Mouse (Mus musculus): ENCODE results near the gene Hlf.
A peak's percentile ranks its signal among the peaks of the same experiment; 100 is the strongest.

Hlf gene

GRCm38 (mm10) chr11:90370789-90371291 lies 19.9 kb downstream of the Hlf start:
- no peak for DNase-seq (ENCODE audit: low spot score)

- DNase-seq (ENCODE audit: low spot score), result no peak
Measured at GRCm38 (mm10) chr11:90370367-90370766, 20.3 kb downstream of the Hlf start.

- DNase-seq (ENCODE audit: low spot score), result peak; percentile 91
Measured at GRCm38 (mm10) chr11:90369605-90370004, 21.1 kb downstream of the Hlf start.

GRCm38 (mm10) chr11:90369115-90369514 lies 21.6 kb downstream of the Hlf start:
- DNase-seq (ENCODE audit: low spot score), result peak; percentile 35

GRCm38 (mm10) chr11:90367894-90368860 lies 22.5 kb downstream of the Hlf start:
- DNase-seq (ENCODE audit: low spot score), result no peak

- DNase-seq (ENCODE audit: low spot score), result no peak
Measured at GRCm38 (mm10) chr11:90364865-90365264, 25.8 kb downstream of the Hlf start.

- no peak for DNase-seq (ENCODE audit: low spot score)
Measured at GRCm38 (mm10) chr11:90363821-90364497, 26.7 kb downstream of the Hlf start.

- DNase-seq (ENCODE audit: low spot score), result peak; percentile 53
Measured at GRCm38 (mm10) chr11:90363406-90363805, 27.3 kb downstream of the Hlf start.

- DNase-seq (ENCODE audit: low spot score), result no peak
Measured at GRCm38 (mm10) chr11:90360536-90360935, 30.2 kb downstream of the Hlf start.

- DNase-seq (ENCODE audit: low spot score), result peak; percentile 51
Measured at GRCm38 (mm10) chr11:90358063-90358462, 32.6 kb downstream of the Hlf start.

- peak; percentile 29 for DNase-seq (ENCODE audit: low spot score)
Measured at GRCm38 (mm10) chr11:90357371-90357770, 33.3 kb downstream of the Hlf start.

GRCm38 (mm10) chr11:90356495-90357304 lies 34.0 kb downstream of the Hlf start:
- no peak for DNase-seq (ENCODE audit: low spot score)

GRCm38 (mm10) chr11:90356036-90356435 lies 34.7 kb downstream of the Hlf start:
- DNase-seq (ENCODE audit: low spot score), result no peak

GRCm38 (mm10) chr11:90355270-90355681 lies 35.4 kb downstream of the Hlf start:
- peak; percentile 79 for DNase-seq (ENCODE audit: low spot score)

GRCm38 (mm10) chr11:90352696-90353095 lies 38.0 kb downstream of the Hlf start:
- DNase-seq (ENCODE audit: low spot score), result no peak

GRCm38 (mm10) chr11:90350153-90350512 lies 40.6 kb downstream of the Hlf start:
- no peak for DNase-seq (ENCODE audit: low spot score)

GRCm38 (mm10) chr11:90349486-90350152 lies 41.1 kb downstream of the Hlf start:
- DNase-seq (ENCODE audit: low spot score), result no peak

GRCm38 (mm10) chr11:90347667-90348459 lies 42.8 kb downstream of the Hlf start:
- no peak for DNase-seq (ENCODE audit: low spot score)

GRCm38 (mm10) chr11:90345746-90346145 lies 44.9 kb downstream of the Hlf start:
- DNase-seq (ENCODE audit: low spot score), result no peak

- DNase-seq (ENCODE audit: low spot score), result no peak
Measured at GRCm38 (mm10) chr11:90342858-90343257, 47.8 kb downstream of the Hlf start.

- DNase-seq (ENCODE audit: low spot score), result no peak
Measured at GRCm38 (mm10) chr11:90342267-90342666, 48.4 kb downstream of the Hlf start.

Measured in urinary bladder, postnatal 14 days (tissue).